15 mouse cellular contexts compared by ENCODE assay signal in the genomic region with DNA sequence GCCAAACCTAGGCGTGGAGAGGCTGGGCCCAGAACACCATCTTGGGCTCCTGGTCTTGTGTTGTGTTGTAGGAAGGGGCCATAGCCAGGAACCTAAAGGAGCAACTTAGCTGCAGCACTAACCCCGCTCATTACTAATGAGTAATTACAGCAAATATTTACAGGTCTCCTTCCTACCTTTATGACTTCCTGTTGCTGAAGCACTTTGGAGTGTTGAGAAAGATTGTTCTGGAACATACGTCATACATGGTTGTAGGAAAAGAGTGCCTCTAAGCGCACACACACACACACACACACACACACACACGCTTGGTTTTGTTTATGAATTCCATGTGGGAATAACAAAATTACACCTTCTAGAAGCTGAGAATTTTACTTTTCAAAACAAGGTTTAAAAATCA. TPM values are rescaled to one million over a fixed set of nuclear protein-coding genes. Genes with fewer than 3 reads are reported as not detected.
"Had no signal": no experiment of that assay in that cellular context is flagged by ENCODE, and none has a peak within 500 bp of the region (broad histone marks: within the 10 kb centered on the region; RNA-seq: fewer than 3 reads in every experiment).

No protein-coding gene starts in this region.

- H3K4me3 ChIP-seq: kidney, embryonic 15.5 days; liver, embryonic 13.5 days; lung, embryonic 15.5 days; midbrain, embryonic 13.5 days; myocyte; neural tube, embryonic 15.5 days had no signal

- DNase-seq: kidney, adult 2 months; kidney, postnatal 14 days; left cerebral cortex, postnatal 4 days; liver, embryonic 13.5 days; right cerebral cortex, adult 18-20 months; right cerebral cortex, postnatal 25 days; thymus, adult 18-20 months; thymus, postnatal 14 days had no signal

- H3K9ac ChIP-seq: kidney, embryonic 15.5 days; liver, embryonic 13.5 days; lung, embryonic 15.5 days; midbrain, embryonic 13.5 days; neural tube, embryonic 15.5 days had no signal

- H3K27ac ChIP-seq: kidney, embryonic 15.5 days; liver, embryonic 13.5 days; lung, embryonic 15.5 days; midbrain, embryonic 13.5 days; neural tube, embryonic 15.5 days had no signal

- H3K9me3 ChIP-seq: kidney, embryonic 15.5 days; liver, embryonic 13.5 days; lung, embryonic 15.5 days; midbrain, embryonic 13.5 days; neural tube, embryonic 15.5 days had no signal

- H3K27me3 ChIP-seq: liver, embryonic 13.5 days; lung, embryonic 15.5 days; neural tube, embryonic 15.5 days had no signal

- H3K36me3 ChIP-seq: kidney, embryonic 15.5 days; liver, embryonic 13.5 days; lung, embryonic 15.5 days; midbrain, embryonic 13.5 days; neural tube, embryonic 15.5 days had no signal

- H3K4me1 ChIP-seq: kidney, embryonic 15.5 days; lung, embryonic 15.5 days; midbrain, embryonic 13.5 days; neural tube, embryonic 15.5 days had no signal

- ATAC-seq: inflammation-experienced regulatory T-cells, adult 6 months; midbrain, embryonic 13.5 days had no signal

- H3K4me2 ChIP-seq: kidney, embryonic 15.5 days; liver, embryonic 13.5 days; lung, embryonic 15.5 days; midbrain, embryonic 13.5 days; neural tube, embryonic 15.5 days had no signal

RNA-seq across cellular contexts. Expression of a gene that starts 8.4 kb away (rescaled TPM):
- total RNA-seq: megakaryocyte progenitor cell, adult 5-6 weeks had no signal
